Mouse (Mus musculus) embryonic facial prominence, embryonic 11.5 days (tissue): Measurements from ENCODE around the gene Vps53. TPM values are rescaled to one million over a fixed set of nuclear protein-coding genes. Genes with fewer than 3 reads are reported as not detected.
"Not testable (repeated sequence)": the region's sequence is repeated elsewhere in the genome, so short reads cannot be mapped to it uniquely, and the experiment has no call there.

Source experiments
- ATAC-seq: fragments of 200-750 bp; cut with Nextera tagmentation; replicated peaks from 2 replicates; pipeline ENCODE4 v1.8.0; 2017; ENCODE audit warnings: low read depth; ENCODE audit not compliant: insufficient number of reproducible peaks, low FRiP score, low TSS enrichment
- DNase-seq: peaks from one replicate; pipeline ENCODE4 v3.0.0-alpha.2; 2015; ENCODE audit warnings: low spot score
- H3K27ac ChIP-seq: fragments of 300-500 bp; sonication (generic); replicated peaks from 2 replicates; pipeline ENCODE4 v1.5.1; 2014; ENCODE audit warnings: mild to moderate bottlenecking, low read depth, low read length, control low read depth
- H3K27me3 ChIP-seq: fragments of 300-500 bp; sonication (generic); 2 replicates; pipeline ENCODE4 v1.6.1; 2014; ENCODE audit warnings: mild to moderate bottlenecking, low read length, moderate library complexity, mixed read lengths; ENCODE audit not compliant: control insufficient read depth, insufficient read depth
- H3K36me3 ChIP-seq: fragments of 300-500 bp; sonication (generic); replicated peaks from 2 replicates; pipeline ENCODE4 v1.6.1; 2014; ENCODE audit warnings: low read depth, mild to moderate bottlenecking, low read length, moderate library complexity, mixed read lengths; ENCODE audit not compliant: control insufficient read depth, insufficient read depth
- H3K4me1 ChIP-seq: fragments of 300-500 bp; sonication (generic); 2 replicates; pipeline ENCODE4 v1.6.1; 2014; ENCODE audit warnings: low read length, mixed read lengths; ENCODE audit not compliant: control insufficient read depth, insufficient read depth
- H3K4me2 ChIP-seq: fragments of 300-500 bp; sonication (generic); 2 replicates; pipeline ENCODE4 v1.6.1; 2014; ENCODE audit warnings: low read depth, mild to moderate bottlenecking, control low read depth, low read length, moderate library complexity
- H3K4me3 ChIP-seq: fragments of 300-500 bp; sonication (generic); 2 replicates; pipeline ENCODE4 v1.5.1; 2014; ENCODE audit warnings: low read depth, low read length, control low read depth
- H3K9ac ChIP-seq: fragments of 300-500 bp; sonication (generic); replicated peaks from 2 replicates; pipeline ENCODE4 v1.6.1; 2014; ENCODE audit warnings: mild to moderate bottlenecking, control low read depth, low read length
- H3K9me3 ChIP-seq: fragments of 300-500 bp; sonication (generic); replicated peaks from 2 replicates; pipeline ENCODE4 v1.6.1; 2016; ENCODE audit warnings: mild to moderate bottlenecking, low read length, inconsistent platforms, mixed read lengths; ENCODE audit not compliant: control insufficient read depth
- WGBS: fragments of 180-500 bp; shearing (Covaris S2); extraction: QIAGEN DNeasy Blood & Tissue Kit; methylation state at CpG from one replicate; pipeline ENCODE4 v1.1.7; 2014; 5-methylcytosine and 5-hydroxymethylcytosine counted together
- polyA plus RNA-seq: library from polyadenylated mRNA; unstranded; fragments of >200 nt; fragmentation: Nextera tagmentation; extraction: Ambion mirVana; gene quantifications from 2 replicates; pipeline ENCODE4 v1.2.1, GENCODE M21; 2014

Gene Vps53
- polyA plus RNA-seq, 1 experiment from 2014 or later: 41.1 TPM

GRCm38 (mm10) chr11:76015251-76015650 is 164.2 kb downstream of the Vps53 start:
- no peaks in the 10 kb centered on the region for H3K9me3 ChIP-seq
- DNase-seq (no peak), ATAC-seq (no peak)
- no peak overlapping the region for H3K4me3 ChIP-seq
- 94% methylated on average over 6 of the region's 6 CpGs for WGBS
- H3K4me1 ChIP-seq: no peaks in the 10 kb centered on the region
- no peaks in the 10 kb centered on the region for H3K27me3 ChIP-seq
- H3K36me3 ChIP-seq: no peaks in the 10 kb centered on the region
- no peak overlapping the region for H3K27ac ChIP-seq
- no peak overlapping the region for H3K9ac ChIP-seq
- H3K4me2 ChIP-seq: no peak overlapping the region

GRCm38 (mm10) chr11:76010838-76011624 is 168.4 kb downstream of the Vps53 start:
- Histone ChIP-seq H3K4me3 (no peak overlapping the region), H3K36me3 (no peaks in the 10 kb centered on the region), H3K27me3 (no peaks in the 10 kb centered on the region), H3K9ac (no peak overlapping the region), H3K9me3 (no peaks in the 10 kb centered on the region), H3K27ac (no peak overlapping the region), H3K4me2 (no peak overlapping the region), H3K4me1 (no peaks in the 10 kb centered on the region)
- no peak for ATAC-seq
- 84% methylated on average over 9 of the region's 9 CpGs for WGBS
- DNase-seq: no peak

DNA sequence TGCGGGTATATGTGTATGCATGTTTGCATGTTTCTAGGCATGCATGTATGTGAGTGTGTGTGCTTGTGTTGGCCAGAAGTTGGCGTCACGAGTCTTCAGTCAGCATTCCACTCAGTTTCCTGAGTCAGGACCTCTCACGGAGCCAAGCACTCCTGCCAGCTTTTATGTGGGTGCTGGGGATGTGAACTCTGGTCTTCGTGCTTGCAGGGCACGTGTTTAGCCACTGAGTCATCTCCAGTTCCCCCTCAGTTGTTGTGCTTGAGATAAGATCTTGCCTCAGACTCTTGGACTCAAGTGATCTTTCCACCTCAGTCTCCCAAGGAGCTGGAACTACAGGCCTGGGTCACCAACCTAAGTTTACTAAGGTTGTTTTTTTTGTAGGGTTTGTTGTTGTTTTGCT is 170.3 kb downstream of the Vps53 start:
- Histone ChIP-seq H3K4me3 (no peak overlapping the region), H3K27ac (no peak overlapping the region), H3K36me3 (no peaks in the 10 kb centered on the region), H3K9me3 (no peaks in the 10 kb centered on the region), H3K4me2 (no peak overlapping the region), H3K9ac (no peak overlapping the region), H3K4me1 (no peaks in the 10 kb centered on the region), H3K27me3 (no peaks in the 10 kb centered on the region)
- WGBS: 74% methylated on average over 6 of the region's 6 CpGs
- ATAC-seq (no peak), DNase-seq (no peak)

DNA sequence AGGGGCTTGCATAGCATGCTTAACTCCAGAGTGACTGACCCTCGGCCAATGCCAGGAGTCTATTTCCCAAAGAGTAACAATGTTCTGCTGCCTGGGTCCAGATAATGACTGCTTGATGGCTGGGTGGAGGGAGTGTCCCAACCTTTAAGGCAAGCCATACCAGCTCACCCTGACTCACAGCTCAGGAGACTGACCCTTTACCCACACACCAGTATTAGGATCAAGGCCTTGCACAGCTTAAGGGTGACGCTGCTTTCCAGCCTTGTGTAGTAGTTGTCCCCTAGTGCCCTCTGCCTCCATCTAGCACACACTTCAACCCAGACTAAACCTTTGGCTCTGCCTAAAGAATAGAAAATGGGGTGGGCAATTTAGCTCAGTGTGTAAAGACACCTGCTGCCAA is 171.3 kb downstream of the Vps53 start:
- Histone ChIP-seq H3K4me1 (no peaks in the 10 kb centered on the region), H3K27ac (no peak overlapping the region), H3K4me2 (no peak overlapping the region), H3K9ac (no peak overlapping the region), H3K4me3 (no peak overlapping the region), H3K9me3 (no peaks in the 10 kb centered on the region), H3K36me3 (no peaks in the 10 kb centered on the region), H3K27me3 (no peaks in the 10 kb centered on the region)
- ATAC-seq: no peak
- DNase-seq: no peak
- WGBS: 86% methylated on average over 2 of the region's 2 CpGs

DNA sequence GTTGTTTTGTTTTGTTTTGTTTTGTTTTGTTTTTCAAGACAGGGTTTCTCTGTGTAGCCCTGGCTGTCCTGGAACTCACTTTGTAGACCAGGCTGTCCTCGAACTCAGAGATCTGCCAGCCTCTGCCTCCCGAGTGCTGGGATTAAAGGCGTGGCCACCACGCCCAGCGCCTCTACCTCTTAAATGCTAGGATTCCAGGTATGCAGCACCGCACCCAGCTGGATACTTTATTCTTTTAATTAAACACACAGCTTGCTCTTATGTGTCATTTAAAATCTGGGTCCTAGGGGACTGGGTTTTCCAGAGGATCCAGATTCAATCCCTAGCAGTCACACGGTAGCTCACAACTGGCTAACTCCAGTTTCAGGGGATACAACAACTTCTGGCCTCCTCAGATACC is 175.2 kb downstream of the Vps53 start:
- H3K4me2 ChIP-seq: not testable (repeated sequence)

DNA sequence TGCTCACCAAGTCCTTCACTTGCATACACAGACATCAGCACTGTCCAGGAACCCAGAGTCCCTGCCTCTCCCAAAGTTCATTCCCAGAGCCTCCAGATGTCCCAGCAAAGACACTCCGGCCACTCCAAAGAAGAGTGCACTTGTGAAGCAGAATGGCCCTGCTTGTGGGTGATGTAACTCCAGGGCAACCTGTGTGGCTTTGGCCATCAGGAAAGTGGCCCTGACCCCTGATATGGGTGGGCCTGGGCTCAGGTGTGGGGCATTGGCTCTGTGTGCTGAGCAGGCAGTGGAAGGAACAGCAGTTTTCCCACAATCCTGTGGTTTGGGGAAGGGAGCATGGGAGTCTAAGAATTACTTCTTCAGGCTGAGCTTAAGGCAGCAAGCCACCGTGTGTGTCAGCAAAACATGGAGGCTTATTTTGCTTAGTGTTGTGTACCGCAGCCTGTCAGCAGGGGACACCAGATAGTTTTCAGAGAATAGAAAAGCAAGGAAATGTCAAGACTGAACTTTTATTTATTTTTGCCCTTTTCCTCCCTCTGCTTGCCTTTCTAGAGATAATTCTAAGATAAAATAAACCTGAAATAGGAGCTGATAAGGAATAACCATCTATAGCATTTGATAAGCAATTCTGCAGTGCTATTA is 178.1 kb downstream of the Vps53 start:
- no peak overlapping the region for H3K27ac ChIP-seq
- no peak overlapping the region for H3K4me3 ChIP-seq
- H3K27me3 ChIP-seq: peaks cover 2% of the 10 kb centered on the region; the same call in 1 of the 2 replicates
- WGBS: 63% methylated on average over 3 of the region's 3 CpGs
- no peak overlapping the region for H3K9ac ChIP-seq
- H3K4me2 ChIP-seq: no peak overlapping the region
- H3K36me3 ChIP-seq: no peaks in the 10 kb centered on the region
- no peaks in the 10 kb centered on the region for H3K4me1 ChIP-seq
- DNase-seq: no peak
- no peak for ATAC-seq
- no peaks in the 10 kb centered on the region for H3K9me3 ChIP-seq

More for the DNA sequence above, 175.2 kb downstream of the Vps53 start:
- not testable (repeated sequence) for H3K4me3 ChIP-seq, H3K9me3 ChIP-seq, H3K27me3 ChIP-seq, ATAC-seq, H3K36me3 ChIP-seq, DNase-seq, H3K9ac ChIP-seq, H3K4me1 ChIP-seq, H3K27ac ChIP-seq
- WGBS: 92% methylated on average over 7 of the region's 7 CpGs

GRCm38 (mm10) chr11:76000701-76001100 is 178.7 kb downstream of the Vps53 start:
- Histone ChIP-seq H3K27ac (no peak overlapping the region), H3K27me3 (peaks cover 2% of the 10 kb centered on the region; the same call in 1 of the 2 replicates), H3K9ac (no peak overlapping the region), H3K4me1 (no peaks in the 10 kb centered on the region), H3K9me3 (no peaks in the 10 kb centered on the region), H3K4me2 (no peak overlapping the region), H3K4me3 (no peak overlapping the region), H3K36me3 (no peaks in the 10 kb centered on the region)
- DNase-seq (no peak), ATAC-seq (no peak)
- WGBS: 90% methylated on average over 5 of the region's 5 CpGs
